Mouse (Mus musculus) kidney, postnatal 10 days (tissue): ENCODE measurements at regions not wholly inside any gene's neighbourhood (a gene's known extent, or its start where the extent isn't known, plus 50 kb on each side); places are given as distances from the start of the nearest gene placed in this dataset.

Experiments used
- DNase-seq: peaks from one replicate; pipeline ENCODE4 v3.0.0; 2021; ENCODE audit warnings: mixed read lengths

- no peak for DNase-seq
Observed at GRCm38 (mm10) chr13:37149066-37149781, 99.2 kb upstream of the F13a1 start.

GRCm38 (mm10) chr13:37148627-37149026, 98.6 kb upstream of the F13a1 start:
- DNase-seq = no peak

GRCm38 (mm10) chr13:37147790-37148189, 97.7 kb upstream of the F13a1 start:
- no peak for DNase-seq

GRCm38 (mm10) chr13:37142812-37143211, 92.8 kb upstream of the F13a1 start:
- DNase-seq = no peak

- DNase-seq = no peak
Observed at GRCm38 (mm10) chr13:37135115-37135514, 85.1 kb upstream of the F13a1 start.

- DNase-seq = no peak
Observed at GRCm38 (mm10) chr13:37134518-37134917, 84.5 kb upstream of the F13a1 start.

GRCm38 (mm10) chr13:37130637-37131036, 80.6 kb upstream of the F13a1 start:
- DNase-seq = no peak

GRCm38 (mm10) chr13:37121602-37122001, 71.6 kb upstream of the F13a1 start:
- no peak for DNase-seq

- DNase-seq = no peak
Observed at GRCm38 (mm10) chr13:37120219-37120618, 70.2 kb upstream of the F13a1 start.

GRCm38 (mm10) chr13:37114324-37114723, 64.3 kb upstream of the F13a1 start:
- peak; percentile 13 for DNase-seq

GRCm38 (mm10) chr13:37111747-37112146, 61.7 kb upstream of the F13a1 start:
- no peak for DNase-seq

GRCm38 (mm10) chr13:37107721-37108120, 57.7 kb upstream of the F13a1 start:
- DNase-seq = no peak

GRCm38 (mm10) chr13:37106009-37106408, 56.0 kb upstream of the F13a1 start:
- DNase-seq = no peak

- DNase-seq = no peak
Observed at GRCm38 (mm10) chr13:37104410-37105294, 54.6 kb upstream of the F13a1 start.

GRCm38 (mm10) chr13:37103741-37104296, 53.8 kb upstream of the F13a1 start:
- no peak for DNase-seq

GRCm38 (mm10) chr13:37101755-37102154, 51.7 kb upstream of the F13a1 start:
- no peak for DNase-seq
